Mouse (Mus musculus): ENCODE data around the gene Mrpl9. TPM values are rescaled to one million over a fixed set of nuclear protein-coding genes. Genes with fewer than 3 reads are reported as not detected.

Mrpl9 gene
- total RNA-seq, 2 experiments from 2014 or later, result 62.4 to 66.5 TPM

GRCm38 (mm10) chr3:94497162-94497561 lies 54.0 kb downstream of the Mrpl9 start:
- intact Hi-C loops (cut with DNase I), result no loop called here
- DNase-seq, result no peak

Other genes with a start within 250 kb of the Mrpl9 start
- not detected for gene Gm5286, start 246.6 kb upstream of the Mrpl9 start, total RNA-seq (2021)
- gene Gm4778, start 179.3 kb upstream of the Mrpl9 start, total RNA-seq (2021), result not detected
- 10 to 100 TPM; 12.6 to 14.9 TPM for gene Them4, start 133.2 kb upstream of the Mrpl9 start, total RNA-seq (2021)
- not detected for gene Them5, start 101.2 kb upstream of the Mrpl9 start, total RNA-seq (2021)
- gene C2cd4d, start 80.9 kb upstream of the Mrpl9 start, total RNA-seq (2021), result under 1 TPM in 1 of 2 experiments, not detected in 1; 0.29 TPM
- gene Rorc, start 70.5 kb upstream of the Mrpl9 start, total RNA-seq (2021), result 10 to 100 TPM; 29.6 to 33.1 TPM
- gene Lingo4, start 44.8 kb upstream of the Mrpl9 start, total RNA-seq (2021), result under 1 TPM; 0.14 to 0.37 TPM
- 1 to 10 TPM; 3.8 to 4.8 TPM for gene Tdrkh, start 30.0 kb upstream of the Mrpl9 start, total RNA-seq (2021)
- not detected for gene Oaz3, start 597 bp downstream of the Mrpl9 start, total RNA-seq (2021)
- not detected for gene Celf3, start 35.0 kb downstream of the Mrpl9 start, total RNA-seq (2021)
- under 1 TPM in 1 of 2 experiments, not detected in 1; 0.37 TPM for gene Riiad1, start 37.0 kb downstream of the Mrpl9 start, total RNA-seq (2021)
- 10 to 100 TPM; 24.4 to 28.6 TPM for gene Snx27, start 139.4 kb downstream of the Mrpl9 start, total RNA-seq (2021)
- not detected for gene Gm10972, start 199.8 kb downstream of the Mrpl9 start, total RNA-seq (2021)
- gene Tuft1, start 215.6 kb downstream of the Mrpl9 start, total RNA-seq (2021), result 1 to 10 TPM; 3.1 to 3.9 TPM

Data from heart, postnatal 14 days (tissue).